Mouse (Mus musculus) heart, adult 2 months (tissue): ENCODE data around the gene Col5a3. TPM values are rescaled to one million over a fixed set of nuclear protein-coding genes. Genes with fewer than 3 reads are reported as not detected.

Experiments used
- DNase-seq, 2 experiments: peaks; one replicate each; pipeline ENCODE4 v3.0.0; 2021
- H3K27ac ChIP-seq: fragments of 200-600 bp; 2 replicates; pipeline ENCODE4 v1.8.1; 2022
- H3K27me3 ChIP-seq: fragments of 200-500 bp; 2 replicates; pipeline ENCODE4 v1.6.1; 2012; ENCODE audit warnings: mild to moderate bottlenecking, low read length, inconsistent platforms, mixed read lengths; ENCODE audit not compliant: control insufficient read depth, insufficient read depth
- H3K36me3 ChIP-seq: fragments of 200-500 bp; 2 replicates; pipeline ENCODE4 v1.6.1; 2012; ENCODE audit warnings: low read length, inconsistent platforms; ENCODE audit not compliant: control insufficient read depth, insufficient read depth
- H3K4me1 ChIP-seq: fragments of 200-500 bp; 2 replicates; pipeline ENCODE4 v1.6.1; 2011; ENCODE audit warnings: low read length; ENCODE audit not compliant: control insufficient read depth, insufficient read depth
- H3K4me3 ChIP-seq: fragments of 200-600 bp; 2 replicates; pipeline ENCODE4 v1.8.1; 2022
- H3K79me2 ChIP-seq: fragments of 200-500 bp; replicated peaks from 2 replicates; pipeline ENCODE4 v1.6.1; 2012; ENCODE audit warnings: mild to moderate bottlenecking, inconsistent platforms, low read length, moderate library complexity, mixed read lengths; ENCODE audit not compliant: control insufficient read depth, insufficient read depth
- H3K9ac ChIP-seq: fragments of 200-500 bp; 2 replicates; pipeline ENCODE4 v1.6.1; 2012; ENCODE audit warnings: low read depth, mild to moderate bottlenecking, control low read depth, inconsistent platforms, low read length, mixed read lengths
- CTCF ChIP-seq: fragments of 200-600 bp; IDR thresholded peaks from 2 replicates; pipeline ENCODE4 v1.8.1; 2022; ENCODE audit warnings: antibody characterized with exemption, mild to moderate bottlenecking, moderate library complexity
- EP300 ChIP-seq: fragments of 200-500 bp; IDR thresholded peaks from 2 replicates; pipeline ENCODE4 v1.6.1; 2011; ENCODE audit warnings: low read depth, low read length, control low read depth; ENCODE audit not compliant: insufficient read depth
- POLR2A ChIP-seq: fragments of 200-500 bp; IDR thresholded peaks from 2 replicates; pipeline ENCODE4 v1.6.1; 2011; ENCODE audit warnings: mild to moderate bottlenecking, low read depth, low read length, control low read depth; ENCODE audit not compliant: insufficient read depth
- WGBS: fragments of 180-500 bp; shearing (Covaris S2); methylation state at CpG from one replicate; pipeline ENCODE4 v1.1.7; 2018; 5-methylcytosine and 5-hydroxymethylcytosine counted together
- intact Hi-C: fragments of 180-260 bp; cut with DNase I; formaldehyde crosslinking; loops from one replicate; pipeline ENCODE4 v1.15.1; 2025
- polyA plus RNA-seq: library from polyadenylated mRNA; depleted of rRNA; stranded (reverse); fragments of >200 nt; gene quantifications from 2 replicates; pipeline ENCODE4 v1.2.3, GENCODE M21; 2012
- total RNA-seq, 2 experiments: library from RNA; stranded (reverse); gene quantifications; 2 replicates each; pipeline ENCODE4 v1.2.3; 2021

Col5a3 gene
- total and polyA plus RNA-seq, 3 experiments: 7.0 to 19.7 (median 11.6) TPM

DNA sequence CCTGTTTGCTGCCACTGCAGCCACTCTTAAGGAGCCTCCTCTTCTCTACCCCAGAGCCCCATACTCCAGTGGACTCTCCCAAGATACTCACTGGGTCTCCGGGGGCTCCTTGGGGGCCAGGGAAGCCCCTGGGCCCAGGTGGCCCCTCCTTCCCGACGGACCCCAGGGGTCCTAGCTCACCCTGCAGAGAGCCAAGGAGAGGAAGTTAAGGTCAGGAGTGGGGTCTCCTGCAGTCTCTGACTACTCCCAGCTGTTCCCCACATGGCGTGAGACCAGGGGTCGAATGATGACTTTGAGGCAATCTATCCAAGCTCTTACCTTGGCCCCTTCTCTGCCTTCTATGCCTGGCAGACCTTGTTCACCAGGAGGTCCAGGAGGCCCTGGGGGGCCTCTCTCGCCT, 29.8 kb downstream of the Col5a3 start:
- no peak overlapping the region for H3K9ac ChIP-seq
- H3K27ac ChIP-seq: no peak overlapping the region
- no peaks in the 10 kb centered on the region for H3K36me3 ChIP-seq
- H3K4me1 ChIP-seq: no peaks in the 10 kb centered on the region
- H3K4me3 ChIP-seq: no peak overlapping the region
- H3K79me2 ChIP-seq: no peaks in the 10 kb centered on the region
- TF ChIP-seq POLR2A (no peak), CTCF (no peak), EP300 (no peak)
- no peak for DNase-seq
- intact Hi-C loops: no loop called here
- no peaks in the 10 kb centered on the region; the same call in 1 of the 2 replicates for H3K27me3 ChIP-seq
- 66% methylated on average over 6 of the region's 6 CpGs for WGBS

- H3K27me3 ChIP-seq: no peaks in the 10 kb centered on the region
- no peaks in the 10 kb centered on the region for H3K36me3 ChIP-seq
- no peak overlapping the region for H3K4me3 ChIP-seq
- H3K9ac ChIP-seq: no peak overlapping the region
- 76% methylated on average over 3 of the region's 3 CpGs for WGBS
- no peak for TF ChIP-seq EP300
- no peak for TF ChIP-seq POLR2A
- TF ChIP-seq CTCF: no peak
- DNase-seq: no peak
- H3K27ac ChIP-seq: no peak overlapping the region
- no peaks in the 10 kb centered on the region for H3K79me2 ChIP-seq
- no peaks in the 10 kb centered on the region for H3K4me1 ChIP-seq
- intact Hi-C loops: no loop called here
Observed at GRCm38 (mm10) chr9:20781286-20781685, 33.6 kb downstream of the Col5a3 start.

- intact Hi-C loops: no loop called here
- Histone ChIP-seq H3K27me3 (no peaks in the 10 kb centered on the region), H3K79me2 (no peaks in the 10 kb centered on the region), H3K9ac (no peak overlapping the region), H3K36me3 (no peaks in the 10 kb centered on the region), H3K27ac (no peak overlapping the region), H3K4me1 (peaks cover 5% of the 10 kb centered on the region), H3K4me3 (no peak overlapping the region)
- TF ChIP-seq EP300: no peak
- TF ChIP-seq CTCF: no peak
- no peak for TF ChIP-seq POLR2A
- 60% methylated on average over 2 of the region's 2 CpGs for WGBS
- DNase-seq: no peak
Observed at GRCm38 (mm10) chr9:20765274-20765673, 49.6 kb downstream of the Col5a3 start.

DNA sequence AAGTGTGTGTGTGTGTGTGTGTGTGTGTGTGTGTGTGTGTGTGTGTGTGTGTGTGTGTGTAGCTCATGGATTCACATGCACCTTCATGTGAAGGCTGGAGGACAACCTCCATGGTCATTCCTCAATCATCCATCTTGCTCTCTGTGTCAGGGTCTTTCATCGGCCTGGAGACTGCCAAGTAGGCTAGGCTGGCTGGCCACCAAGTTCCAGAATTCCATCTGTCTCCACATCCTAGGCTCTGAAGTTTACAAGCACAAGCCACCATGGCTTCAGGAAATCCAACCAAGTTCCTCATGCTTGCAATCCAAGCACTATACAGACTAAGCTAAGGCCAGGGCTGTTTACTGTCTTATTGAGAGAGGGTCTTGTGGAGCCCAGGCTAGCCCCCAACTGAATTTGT, 51.8 kb downstream of the Col5a3 start:
- no peaks in the 10 kb centered on the region for H3K79me2 ChIP-seq
- H3K9ac ChIP-seq: no peak overlapping the region
- no peaks in the 10 kb centered on the region for H3K27me3 ChIP-seq
- peak; percentile 29 to 53 for DNase-seq
- no peak for TF ChIP-seq POLR2A
- no peak for TF ChIP-seq EP300
- no peak for TF ChIP-seq CTCF
- intact Hi-C loops: no loop called here
- H3K27ac ChIP-seq: no peak overlapping the region
- peaks cover 9% of the 10 kb centered on the region for H3K4me1 ChIP-seq
- H3K36me3 ChIP-seq: no peaks in the 10 kb centered on the region
- 26% methylated on average over 1 of the region's 1 CpGs for WGBS
- no peak overlapping the region for H3K4me3 ChIP-seq

DNA sequence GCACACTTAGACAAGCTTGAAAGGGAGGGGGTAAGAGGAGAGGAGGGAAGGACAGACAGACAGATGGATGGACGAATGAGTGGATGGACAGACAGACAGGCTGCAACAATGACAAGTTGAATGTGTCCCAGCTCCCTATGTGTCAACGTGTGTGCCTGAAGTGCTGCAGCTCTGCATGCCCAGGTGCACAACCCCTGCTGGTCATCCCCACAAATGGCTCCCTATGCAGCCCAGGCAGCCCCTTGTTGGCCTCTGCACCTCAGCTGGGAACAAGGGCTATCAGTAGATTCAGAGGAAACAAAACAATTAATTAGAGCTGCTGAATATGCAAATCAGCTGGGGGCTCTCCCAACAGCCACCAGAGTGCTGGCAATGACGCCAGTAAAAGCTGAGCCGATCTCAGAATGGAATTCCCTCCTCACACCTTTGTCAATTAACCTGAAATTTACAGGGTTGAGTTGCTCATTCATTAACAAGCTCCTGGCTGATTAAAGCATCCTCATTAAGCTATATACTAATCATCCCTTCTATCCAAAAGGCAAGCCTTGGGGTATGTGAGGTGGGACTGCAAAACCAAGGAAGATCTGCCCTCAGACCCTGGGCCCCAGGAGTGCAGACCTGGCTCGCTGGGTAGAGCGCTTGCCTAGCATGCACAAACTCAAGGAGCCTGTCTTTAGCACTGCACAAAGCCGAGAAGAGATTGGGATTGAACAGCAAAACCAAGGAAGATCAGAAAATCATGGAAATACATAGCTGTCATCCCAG, 52.5 kb downstream of the Col5a3 start:
- no peak for DNase-seq
- no peaks in the 10 kb centered on the region for H3K36me3 ChIP-seq
- no peak overlapping the region for H3K4me3 ChIP-seq
- 66% methylated on average over 7 of the region's 7 CpGs for WGBS
- peaks cover 10% of the 10 kb centered on the region for H3K4me1 ChIP-seq
- no peak overlapping the region for H3K9ac ChIP-seq
- intact Hi-C loops: no loop called here
- H3K27me3 ChIP-seq: no peaks in the 10 kb centered on the region
- H3K79me2 ChIP-seq: no peaks in the 10 kb centered on the region
- H3K27ac ChIP-seq: no peak overlapping the region
- TF ChIP-seq EP300 (no peak), POLR2A (no peak), CTCF (no peak)

DNA sequence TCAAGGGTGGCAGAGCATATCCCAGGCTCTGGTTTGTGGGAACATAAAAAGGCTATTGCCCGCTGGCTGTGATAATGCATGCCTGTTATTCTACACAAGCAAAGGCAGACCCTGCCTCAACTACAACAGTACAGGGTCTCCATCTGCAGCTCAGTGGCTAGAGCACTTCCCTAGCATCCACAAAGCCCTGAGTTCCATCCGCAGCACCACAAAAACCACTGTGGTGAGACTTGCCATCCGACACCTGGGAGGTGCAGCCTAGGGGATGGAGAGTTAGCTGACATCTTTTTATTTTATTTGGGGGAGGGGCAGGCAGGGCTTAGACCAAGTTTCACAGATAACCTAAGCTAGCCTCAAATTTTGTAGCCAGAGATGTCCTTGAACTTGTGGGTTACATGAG, 53.5 kb downstream of the Col5a3 start:
- TF ChIP-seq CTCF (no peak), EP300 (no peak)
- Histone ChIP-seq H3K4me3 (no peak overlapping the region), H3K27me3 (no peaks in the 10 kb centered on the region), H3K9ac (no peak overlapping the region), H3K79me2 (no peaks in the 10 kb centered on the region), H3K27ac (peak overlapping the region; percentile 74), H3K4me1 (peaks cover 10% of the 10 kb centered on the region), H3K36me3 (no peaks in the 10 kb centered on the region)
- WGBS: 80% methylated on average over 3 of the region's 3 CpGs
- intact Hi-C loops: loop anchor here (2.0 kb wide), 1 partner anchor 33 kb away; no protein-coding TSS in a partner anchor
- no peak for DNase-seq
